Mouse (Mus musculus): ENCODE measurements around the gene Ptprn. TPM values are rescaled to one million over a fixed set of nuclear protein-coding genes. Genes with fewer than 3 reads are reported as not detected.

The Ptprn gene
- polyA plus RNA-seq, 1 experiment from 2014 or later, result 19.2 TPM

- H3K27ac ChIP-seq (replicated peaks), result no peak overlapping the region
- 14% methylated on average over 34 of the region's 34 CpGs for WGBS
- ATAC-seq (ENCODE audit: low read depth), result no peak
- peak overlapping the region; percentile 93 for H3K4me3 ChIP-seq
- H3K36me3 ChIP-seq, result peaks cover 23% of the 10 kb centered on the region
- peak overlapping the region; percentile 96 for H3K4me2 ChIP-seq
- peaks cover 12% of the 10 kb centered on the region for H3K27me3 ChIP-seq
- H3K9me3 ChIP-seq, result no peaks in the 10 kb centered on the region
- peaks cover 45% of the 10 kb centered on the region for H3K4me1 ChIP-seq (replicated peaks)
- H3K9ac ChIP-seq, result peak overlapping the region; percentile 60
Measured at GRCm38 (mm10) chr1:75208967-75209678, 55.2 kb downstream of the Ptprn start.

- no peaks in the 10 kb centered on the region for H3K27me3 ChIP-seq
- H3K27ac ChIP-seq (replicated peaks), result no peak overlapping the region
- H3K9me3 ChIP-seq, result no peaks in the 10 kb centered on the region
- H3K4me1 ChIP-seq (replicated peaks), result no peaks in the 10 kb centered on the region
- H3K4me3 ChIP-seq, result no peak overlapping the region
- 94% methylated on average over 1 of the region's 1 CpGs for WGBS
- peaks cover 46% of the 10 kb centered on the region for H3K36me3 ChIP-seq
- ATAC-seq (ENCODE audit: low read depth), result no peak
- H3K4me2 ChIP-seq, result no peak overlapping the region
- H3K9ac ChIP-seq, result no peak overlapping the region
Measured at GRCm38 (mm10) chr1:75201236-75201635, 63.1 kb downstream of the Ptprn start.

Small RNA genes within 50 kb of the gene (microRNA-seq; reads per million reads assigned to microRNA genes)
- not detected for gene Gm27943

Other genes starting within 250 kb of the Ptprn start
- 8.5 and 8.9 TPM in 2 replicates for gene Nhej1, start 139.3 kb downstream of the Ptprn start, polyA plus RNA-seq (2015; fragmentation: Nextera tagmentation; extraction: Ambion mirVana)
- gene Slc23a3, start 130.6 kb downstream of the Ptprn start, polyA plus RNA-seq (2015; fragmentation: Nextera tagmentation; extraction: Ambion mirVana), result not detected in 2 replicates
- gene Cnppd1, start 121.8 kb downstream of the Ptprn start, polyA plus RNA-seq (2015; fragmentation: Nextera tagmentation; extraction: Ambion mirVana), result 60.2 and 64.6 TPM in 2 replicates
- gene Retreg2, start 121.7 kb downstream of the Ptprn start, polyA plus RNA-seq (2015; fragmentation: Nextera tagmentation; extraction: Ambion mirVana), result 104 and 115 TPM in 2 replicates
- gene Zfand2b, start 95.9 kb downstream of the Ptprn start, polyA plus RNA-seq (2015; fragmentation: Nextera tagmentation; extraction: Ambion mirVana), result 38.8 and 45.9 TPM in 2 replicates
- gene Abcb6, start 84.1 kb downstream of the Ptprn start, polyA plus RNA-seq (2015; fragmentation: Nextera tagmentation; extraction: Ambion mirVana), result 40.3 and 47.8 TPM in 2 replicates
- 22.2 and 24.4 TPM in 2 replicates for gene Ankzf1, start 72.4 kb downstream of the Ptprn start, polyA plus RNA-seq (2015; fragmentation: Nextera tagmentation; extraction: Ambion mirVana)
- gene Atg9a, start 72.3 kb downstream of the Ptprn start, polyA plus RNA-seq (2015; fragmentation: Nextera tagmentation; extraction: Ambion mirVana), result 49.4 and 50.8 TPM in 2 replicates
- gene Glb1l, start 53.7 kb downstream of the Ptprn start, polyA plus RNA-seq (2015; fragmentation: Nextera tagmentation; extraction: Ambion mirVana), result 16.6 and 19.7 TPM in 2 replicates
- 128 and 138 TPM in 2 replicates for gene Stk16, start 53.7 kb downstream of the Ptprn start, polyA plus RNA-seq (2015; fragmentation: Nextera tagmentation; extraction: Ambion mirVana)
- gene Tuba4a, start 44.6 kb downstream of the Ptprn start, polyA plus RNA-seq (2015; fragmentation: Nextera tagmentation; extraction: Ambion mirVana), result 10.5 and 10.6 TPM in 2 replicates
- gene A630095N17Rik, start 32.4 kb downstream of the Ptprn start, polyA plus RNA-seq (2015; fragmentation: Nextera tagmentation; extraction: Ambion mirVana), result not detected in 2 replicates
- 68.2 and 73.0 TPM in 2 replicates for gene Dnajb2, start 28.1 kb downstream of the Ptprn start, polyA plus RNA-seq (2015; fragmentation: Nextera tagmentation; extraction: Ambion mirVana)
- 116 and 131 TPM in 2 replicates for gene Resp18, start 13.9 kb upstream of the Ptprn start, polyA plus RNA-seq (2015; fragmentation: Nextera tagmentation; extraction: Ambion mirVana)
- 187 and 190 TPM in 2 replicates for gene Dnpep, start 53.5 kb upstream of the Ptprn start, polyA plus RNA-seq (2015; fragmentation: Nextera tagmentation; extraction: Ambion mirVana)
- 3.3 and 7.7 TPM in 2 replicates for gene Des, start 95.8 kb upstream of the Ptprn start, polyA plus RNA-seq (2015; fragmentation: Nextera tagmentation; extraction: Ambion mirVana)
- gene Speg, start 110.8 kb upstream of the Ptprn start, polyA plus RNA-seq (2015; fragmentation: Nextera tagmentation; extraction: Ambion mirVana), result 17.8 and 21.4 TPM in 2 replicates
- 74.4 and 75.9 TPM in 2 replicates for gene Gmppa, start 171.4 kb upstream of the Ptprn start, polyA plus RNA-seq (2015; fragmentation: Nextera tagmentation; extraction: Ambion mirVana)
- gene Asic4, start 185.9 kb upstream of the Ptprn start, polyA plus RNA-seq (2015; fragmentation: Nextera tagmentation; extraction: Ambion mirVana), result 28.7 and 28.8 TPM in 2 replicates
- gene Chpf, start 214.8 kb upstream of the Ptprn start, polyA plus RNA-seq (2015; fragmentation: Nextera tagmentation; extraction: Ambion mirVana), result 39.1 and 41.0 TPM in 2 replicates
- 37.2 and 40.9 TPM in 2 replicates for gene Tmem198, start 215.0 kb upstream of the Ptprn start, polyA plus RNA-seq (2015; fragmentation: Nextera tagmentation; extraction: Ambion mirVana)
- gene Obsl1, start 241.9 kb upstream of the Ptprn start, polyA plus RNA-seq (2015; fragmentation: Nextera tagmentation; extraction: Ambion mirVana), result 28.1 and 30.1 TPM in 2 replicates
- 13.3 and 13.7 TPM in 2 replicates for gene Inha, start 242.6 kb upstream of the Ptprn start, polyA plus RNA-seq (2015; fragmentation: Nextera tagmentation; extraction: Ambion mirVana)